Mouse (Mus musculus) hematopoietic stem cell, adult 5-6 weeks (primary cell): ENCODE results near the gene Mc1r. TPM values are rescaled to one million over a fixed set of nuclear protein-coding genes. Genes with fewer than 3 reads are reported as not detected.
"Not testable (repeated sequence)": the region's sequence is repeated elsewhere in the genome, so short reads cannot be mapped to it uniquely, and the experiment has no call there.

ENCODE experiments used
- ATAC-seq, 2 experiments: fragments of 125-278 bp in 1 of 2; replicated peaks in 1 of 2; 2 replicates each; pipeline ENCODE4 v1.8.0; 2016 to 2017; ENCODE audit warnings: inconsistent platforms in 2 of 2, mild to moderate bottlenecking in 2 of 2, moderate number of reproducible peaks in 2 of 2, low read depth in 1 of 2, moderate TSS enrichment in 1 of 2; ENCODE audit not compliant: low FRiP score in 2 of 2, poor library complexity in 2 of 2, severe bottlenecking in 2 of 2, insufficient read depth in 1 of 2, low TSS enrichment in 1 of 2
- total RNA-seq: library from RNA; stranded (forward); fragments of 172-1452, 232-1000 nt; gene quantifications from 2 replicates; pipeline ENCODE4 v1.2.3, GENCODE M21; 2017

Gene Mc1r
- total RNA-seq, 1 experiment from 2014 or later = not detected

GRCm38 (mm10) chr8:123446799-123447198, 39.9 kb downstream of the Mc1r start:
- no peak for ATAC-seq

DNA sequence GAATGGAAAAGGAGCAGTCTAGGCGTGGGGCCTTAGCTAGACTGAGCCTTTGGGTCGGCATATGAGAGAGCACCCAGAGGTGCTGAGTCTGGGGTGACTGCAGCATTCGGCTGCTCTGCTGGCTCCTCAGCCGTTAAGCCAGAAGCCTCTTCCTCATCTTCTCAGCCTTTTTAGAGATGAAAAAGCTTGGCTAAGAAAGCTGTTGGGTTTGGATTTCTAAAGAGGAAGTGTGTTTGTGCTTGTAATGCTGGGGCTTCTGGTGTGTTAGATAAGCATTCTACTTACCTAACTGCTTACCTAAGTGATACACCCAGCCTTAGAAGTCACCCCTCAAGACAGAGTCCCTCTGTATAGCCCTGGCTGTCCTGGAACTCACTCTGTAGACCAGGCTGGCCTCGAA, 43.9 kb downstream of the Mc1r start:
- ATAC-seq = peak; percentile 73 to 77

- not testable (repeated sequence) for ATAC-seq
Observed at GRCm38 (mm10) chr8:123451747-123452146, 44.8 kb downstream of the Mc1r start.

- peak; percentile 60 to 66 for ATAC-seq
Observed at GRCm38 (mm10) chr8:123452149-123452548, 45.2 kb downstream of the Mc1r start.

DNA sequence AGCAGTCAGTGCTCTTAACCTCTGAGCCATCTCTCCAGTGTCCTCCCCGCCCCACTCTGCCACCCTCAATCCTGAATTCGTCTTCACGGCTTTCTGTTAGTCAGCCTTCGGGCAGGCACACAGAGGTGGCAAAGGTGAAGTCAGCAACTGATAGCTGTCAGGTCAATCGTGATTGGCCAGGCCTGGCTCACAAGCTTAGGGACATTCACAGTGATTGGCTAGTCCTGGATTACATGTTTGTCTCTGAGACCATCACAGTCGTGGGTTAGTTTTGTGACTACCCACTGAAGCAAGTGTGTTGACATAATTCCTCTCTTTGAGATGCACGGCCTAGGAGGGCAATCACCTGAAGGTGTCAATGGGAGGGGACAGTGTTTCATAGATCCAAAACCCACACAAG, 46.4 kb downstream of the Mc1r start:
- ATAC-seq = no peak

- ATAC-seq = no peak
Observed at GRCm38 (mm10) chr8:123453951-123454350, 47.0 kb downstream of the Mc1r start.

DNA sequence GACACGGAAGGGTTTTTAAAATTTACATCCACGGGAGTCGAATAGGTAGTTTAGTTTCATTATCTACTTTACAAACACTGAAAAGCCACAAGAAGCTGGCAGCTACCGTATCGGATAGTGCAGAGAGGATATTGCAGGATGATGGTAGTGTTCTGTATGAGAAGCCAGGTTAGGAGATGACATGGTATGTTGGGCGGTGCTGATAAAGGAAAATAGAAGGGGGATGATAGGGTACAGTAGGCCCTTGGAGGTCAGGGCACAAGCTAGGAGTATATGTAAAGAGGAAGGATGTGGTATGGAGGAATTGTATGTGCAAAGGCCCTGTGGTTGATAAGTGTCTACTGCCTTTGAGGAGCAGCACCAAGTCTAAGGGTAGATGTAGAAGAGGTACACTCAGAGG, 47.7 kb downstream of the Mc1r start:
- ATAC-seq = peak in 1 of 2 experiments; percentile 3; a peak in 1 of 4 replicates

Other genes with a start within 250 kb of the Mc1r start
- gene Sult5a1, start 248.8 kb upstream of the Mc1r start, total RNA-seq = not detected in 2 replicates
- gene Dpep1, start 220.9 kb upstream of the Mc1r start, total RNA-seq = not detected in 2 replicates
- gene Chmp1a, start 194.3 kb upstream of the Mc1r start, total RNA-seq = 18.1 and 52.8 TPM in 2 replicates
- gene Spata33, start 194.3 kb upstream of the Mc1r start, total RNA-seq = 1.5 TPM in 1 of 2 replicates, not detected in the other
- 32.6 and 39.1 TPM in 2 replicates for gene Cdk10, start 182.3 kb upstream of the Mc1r start, total RNA-seq
- 1.2 and 2.5 TPM in 2 replicates for gene Spata2l, start 170.9 kb upstream of the Mc1r start, total RNA-seq
- 10.5 and 12.8 TPM in 2 replicates for gene Zfp276, start 152.9 kb upstream of the Mc1r start, total RNA-seq
- gene Vps9d1, start 152.8 kb upstream of the Mc1r start, total RNA-seq = 18.8 and 24.6 TPM in 2 replicates
- gene Fanca, start 88.5 kb upstream of the Mc1r start, total RNA-seq = 23.7 and 38.5 TPM in 2 replicates
- 0.94 and 4.0 TPM in 2 replicates for gene Spire2, start 74.4 kb upstream of the Mc1r start, total RNA-seq
- 126 and 245 TPM in 2 replicates for gene Tcf25, start 33.4 kb upstream of the Mc1r start, total RNA-seq
- 0.89 TPM in 1 of 2 replicates, not detected in the other for gene Tubb3, start 4.3 kb downstream of the Mc1r start, total RNA-seq
- gene Def8, start 16.4 kb downstream of the Mc1r start, total RNA-seq = 63.8 and 85.3 TPM in 2 replicates
- gene Afg3l1, start 70.8 kb downstream of the Mc1r start, total RNA-seq = 16.9 and 18.8 TPM in 2 replicates
- gene Dbndd1, start 108.4 kb downstream of the Mc1r start, total RNA-seq = not detected in 2 replicates
- 18.9 and 21.1 TPM in 2 replicates for gene Gas8, start 111.7 kb downstream of the Mc1r start, total RNA-seq
- gene Rhou, start 246.8 kb downstream of the Mc1r start, total RNA-seq = 2.2 and 3.9 TPM in 2 replicates